Mouse (Mus musculus): ENCODE data around the gene 4930402H24Rik. TPM values are rescaled to one million over a fixed set of nuclear protein-coding genes. Genes with fewer than 3 reads are reported as not detected.
"Not testable (repeated sequence)": the region's sequence is repeated elsewhere in the genome, so short reads cannot be mapped to it uniquely, and the experiment has no call there.

Gene 4930402H24Rik
- polyA plus RNA-seq, 1 experiment from 2014 or later = 43.1 TPM

DNA sequence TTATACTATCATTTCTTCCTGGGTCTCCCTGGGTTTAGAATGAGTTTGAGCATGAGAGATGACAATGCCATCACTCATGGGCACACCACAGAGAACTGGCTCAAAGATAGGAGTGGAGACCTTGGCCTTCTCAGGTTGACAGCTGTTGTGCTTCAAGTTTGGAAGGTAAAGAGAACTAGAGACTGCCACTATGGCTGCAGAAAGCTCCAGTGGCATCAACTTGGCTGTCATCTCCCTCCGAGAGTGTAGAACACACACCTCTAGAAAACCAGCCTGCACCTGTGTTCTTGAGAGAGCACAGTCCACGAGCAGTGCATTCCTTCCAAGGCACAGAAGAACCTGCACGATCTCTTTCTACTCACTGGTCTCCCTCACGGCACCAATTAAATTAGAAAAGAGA, 76.7 kb downstream of the 4930402H24Rik start:
- Histone ChIP-seq H3K9me3 (no peaks in the 10 kb centered on the region), H3K36me3 (peaks cover 16% of the 10 kb centered on the region), H3K27ac (no peak overlapping the region), H3K4me2 (replicated peaks) (no peak overlapping the region), H3K9ac (no peak overlapping the region), H3K4me3 (no peak overlapping the region), H3K4me1 (no peaks in the 10 kb centered on the region), H3K27me3 (no peaks in the 10 kb centered on the region)
- no peak for ATAC-seq (ENCODE audit: low FRiP score, low read depth)
- 85% methylated on average over 4 of the region's 4 CpGs for WGBS

DNA sequence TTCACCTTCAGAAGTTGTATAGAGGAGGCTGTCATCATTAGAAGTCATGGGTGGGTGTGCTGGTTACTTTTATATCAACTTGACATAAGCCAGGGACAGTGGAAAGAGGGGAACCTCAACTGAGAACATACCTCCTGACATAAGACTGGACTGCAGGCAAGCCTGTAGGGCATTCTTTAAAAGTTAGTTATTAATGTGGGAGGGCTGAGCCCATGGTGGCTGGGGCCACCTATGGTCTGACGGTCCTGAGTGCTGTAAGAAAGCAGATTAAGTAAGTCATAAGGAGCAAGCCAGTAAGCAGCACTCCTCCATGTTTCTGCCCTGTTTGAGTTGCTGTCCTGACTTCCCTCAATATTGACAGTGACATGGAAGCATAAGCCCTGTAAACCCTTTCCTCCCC, 77.5 kb downstream of the 4930402H24Rik start:
- 75% methylated on average over 1 of the region's 1 CpGs for WGBS
- Histone ChIP-seq H3K36me3 (peaks cover 16% of the 10 kb centered on the region), H3K27ac (no peak overlapping the region), H3K9me3 (no peaks in the 10 kb centered on the region), H3K4me1 (no peaks in the 10 kb centered on the region), H3K9ac (no peak overlapping the region), H3K27me3 (no peaks in the 10 kb centered on the region), H3K4me3 (no peak overlapping the region), H3K4me2 (replicated peaks) (no peak overlapping the region)
- no peak for ATAC-seq (ENCODE audit: low FRiP score, low read depth)

DNA sequence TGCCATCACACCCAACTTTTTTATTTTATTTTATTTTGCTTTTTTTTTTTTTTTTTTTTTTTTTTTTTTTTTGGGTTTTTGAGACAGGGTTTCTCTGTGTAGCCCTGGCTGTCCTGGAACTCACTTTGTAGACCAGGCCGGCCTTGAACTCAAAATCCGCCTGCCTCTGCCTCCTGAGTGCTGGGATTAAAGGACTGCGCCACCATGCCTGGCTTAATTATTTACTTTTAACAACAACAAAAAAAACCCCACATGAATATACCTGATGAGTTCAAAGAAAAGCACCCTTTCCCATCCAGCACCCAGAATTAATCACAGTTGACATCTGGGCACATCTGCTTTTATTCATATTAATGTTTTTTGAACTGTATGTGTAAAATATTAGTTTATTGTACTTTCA, 78.1 kb downstream of the 4930402H24Rik start:
- ATAC-seq (ENCODE audit: low FRiP score, low read depth); H3K9ac ChIP-seq; H3K27me3 ChIP-seq; H3K9me3 ChIP-seq; H3K27ac ChIP-seq; H3K4me2 ChIP-seq (replicated peaks); H3K4me1 ChIP-seq; H3K4me3 ChIP-seq: not testable (repeated sequence)
- WGBS = 93% methylated on average over 3 of the region's 3 CpGs
- peaks cover 16% of the 10 kb centered on the region for H3K36me3 ChIP-seq

DNA sequence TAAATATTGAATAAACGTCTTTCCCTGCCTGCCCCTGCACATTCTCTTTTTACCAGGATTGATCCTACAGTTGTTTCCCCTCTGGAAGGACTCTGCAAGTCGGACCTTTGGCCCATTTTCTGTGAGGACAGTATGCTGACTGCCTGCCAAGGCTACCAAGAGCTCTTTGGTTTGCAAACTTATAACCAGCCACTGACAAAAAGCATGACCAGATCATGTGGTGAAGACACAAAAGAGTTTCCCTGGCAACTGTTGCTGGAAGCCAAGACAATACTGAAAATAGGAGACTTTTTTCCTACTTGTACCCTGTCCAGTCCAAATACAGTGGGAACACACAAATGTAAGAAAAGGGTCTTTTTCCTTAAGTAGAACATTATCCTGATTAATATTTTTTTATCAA, 78.8 kb downstream of the 4930402H24Rik start:
- WGBS = 73% methylated on average over 2 of the region's 2 CpGs
- no peaks in the 10 kb centered on the region for H3K27me3 ChIP-seq
- no peaks in the 10 kb centered on the region for H3K4me1 ChIP-seq
- no peak overlapping the region for H3K9ac ChIP-seq
- peaks cover 17% of the 10 kb centered on the region for H3K36me3 ChIP-seq
- H3K9me3 ChIP-seq = no peaks in the 10 kb centered on the region
- no peak overlapping the region for H3K4me2 ChIP-seq (replicated peaks)
- ATAC-seq (ENCODE audit: low FRiP score, low read depth) = no peak
- H3K4me3 ChIP-seq = no peak overlapping the region
- no peak overlapping the region for H3K27ac ChIP-seq

DNA sequence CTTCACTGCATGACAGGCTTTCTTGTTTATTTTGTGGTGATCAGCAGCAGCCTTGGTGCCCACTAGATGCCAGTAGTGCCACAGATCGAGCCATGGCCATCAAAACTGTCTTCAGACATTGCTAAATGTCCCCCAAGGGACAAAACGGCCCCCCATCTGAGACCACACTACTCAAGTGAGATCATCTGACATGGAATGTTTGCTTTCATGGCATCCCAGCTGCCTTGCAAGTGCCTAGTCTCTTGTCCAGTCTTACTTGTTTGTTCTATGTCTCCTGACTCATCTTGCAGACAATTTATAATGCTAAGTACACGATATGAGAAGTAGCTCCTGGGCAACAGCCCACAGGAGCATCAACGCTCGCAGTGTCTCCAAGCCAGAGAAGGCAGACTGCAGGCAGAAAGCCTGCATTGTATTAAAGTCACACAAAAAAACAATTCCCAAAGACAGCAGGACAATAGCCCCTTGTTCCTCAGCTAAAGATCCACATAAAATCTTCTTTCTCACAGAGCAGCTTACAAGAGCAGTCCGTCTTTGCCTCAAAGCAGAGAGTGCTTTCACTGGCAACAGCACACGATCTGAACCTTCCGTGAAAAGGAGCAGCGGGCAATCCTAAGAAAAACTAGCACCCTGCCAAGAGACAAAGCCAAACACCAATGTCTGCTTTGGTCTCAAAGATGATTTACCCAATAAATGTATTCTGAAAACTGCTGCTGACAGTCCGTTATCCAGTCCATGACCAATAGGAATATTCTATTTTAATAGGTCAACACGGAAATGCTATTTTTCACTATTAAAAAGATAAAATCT, 87.2 kb downstream of the 4930402H24Rik start:
- Histone ChIP-seq H3K4me3 (no peak overlapping the region), H3K9me3 (no peaks in the 10 kb centered on the region), H3K4me2 (replicated peaks) (no peak overlapping the region), H3K27me3 (no peaks in the 10 kb centered on the region), H3K9ac (no peak overlapping the region), H3K4me1 (no peaks in the 10 kb centered on the region), H3K36me3 (peaks cover 40% of the 10 kb centered on the region), H3K27ac (no peak overlapping the region)
- whole genome bisulfite sequencing = 79% methylated on average over 11 of the region's 11 CpGs
- ATAC-seq (ENCODE audit: low FRiP score, low read depth) = no peak

DNA sequence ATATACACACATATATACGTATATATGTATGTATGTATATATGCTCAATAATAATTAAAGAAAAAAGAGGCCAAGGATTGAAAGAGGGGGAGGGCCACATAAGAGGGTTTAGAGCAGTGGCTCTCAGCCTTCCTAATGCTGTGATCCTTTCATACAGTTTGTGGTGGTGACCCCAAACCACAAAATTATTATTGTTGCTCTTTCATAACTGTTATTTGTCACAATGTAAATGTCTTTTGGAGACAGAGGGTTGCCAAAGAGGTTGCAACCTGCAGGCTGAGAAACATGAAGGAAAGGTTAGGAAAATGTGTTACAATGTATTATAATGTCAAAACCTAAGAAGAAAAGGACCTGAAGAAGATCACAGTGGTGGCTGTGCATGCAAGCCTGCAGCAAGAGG, 88.3 kb downstream of the 4930402H24Rik start:
- ATAC-seq (ENCODE audit: low FRiP score, low read depth) = no peak
- Histone ChIP-seq H3K9me3 (no peaks in the 10 kb centered on the region), H3K36me3 (peaks cover 52% of the 10 kb centered on the region), H3K4me3 (no peak overlapping the region), H3K9ac (no peak overlapping the region), H3K4me2 (replicated peaks) (no peak overlapping the region), H3K27ac (no peak overlapping the region), H3K27me3 (no peaks in the 10 kb centered on the region), H3K4me1 (no peaks in the 10 kb centered on the region)
- 90% methylated on average over 1 of the region's 1 CpGs for WGBS

DNA sequence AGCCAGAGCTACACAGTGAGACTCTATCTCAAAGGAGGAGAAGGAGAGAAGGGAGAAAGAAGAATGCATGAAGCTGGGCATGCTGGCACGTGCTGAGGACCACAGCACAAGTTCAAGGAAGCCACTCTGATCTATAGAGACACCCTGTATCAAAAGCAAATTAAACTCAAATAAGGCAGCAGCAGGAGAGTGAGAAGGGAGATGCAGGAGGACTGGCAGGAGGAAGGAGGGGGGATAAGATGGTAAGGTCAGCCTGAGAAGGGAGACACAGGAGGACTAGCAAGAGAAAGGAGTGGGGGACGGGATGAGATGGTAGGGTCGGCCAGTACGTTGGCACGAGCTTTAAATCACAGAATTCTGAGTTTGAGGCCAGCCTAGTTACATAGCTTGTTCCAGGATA, 90.0 kb downstream of the 4930402H24Rik start:
- no peaks in the 10 kb centered on the region for H3K9me3 ChIP-seq
- H3K9ac ChIP-seq = no peak overlapping the region
- no peak for ATAC-seq (ENCODE audit: low FRiP score, low read depth)
- WGBS = 81% methylated on average over 5 of the region's 5 CpGs
- H3K27me3 ChIP-seq = no peaks in the 10 kb centered on the region
- no peak overlapping the region for H3K27ac ChIP-seq
- H3K4me2 ChIP-seq (replicated peaks) = no peak overlapping the region
- peaks cover 54% of the 10 kb centered on the region for H3K36me3 ChIP-seq
- no peaks in the 10 kb centered on the region for H3K4me1 ChIP-seq
- H3K4me3 ChIP-seq = no peak overlapping the region

DNA sequence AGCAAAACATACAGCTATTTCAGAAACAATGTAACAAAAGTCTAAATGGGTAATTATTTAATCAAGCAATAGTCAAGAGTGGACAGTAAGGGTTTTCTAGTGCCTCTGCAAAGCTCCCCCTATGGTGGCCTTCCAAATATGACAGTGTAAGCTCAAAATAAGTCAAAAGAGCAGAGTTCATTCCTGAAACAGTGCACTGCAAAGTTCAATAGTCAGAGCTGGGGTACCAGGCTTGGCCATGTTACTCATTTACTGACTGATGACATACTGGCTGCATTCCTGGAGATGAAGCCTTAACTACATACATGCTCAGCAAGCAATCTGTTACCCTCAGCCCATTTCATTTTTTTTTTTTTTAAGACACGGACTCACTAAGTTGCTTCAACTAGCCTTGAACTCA, 91.7 kb downstream of the 4930402H24Rik start:
- peaks cover 51% of the 10 kb centered on the region for H3K36me3 ChIP-seq
- no peak overlapping the region for H3K27ac ChIP-seq
- ATAC-seq (ENCODE audit: low FRiP score, low read depth) = no peak
- no peaks in the 10 kb centered on the region for H3K4me1 ChIP-seq
- H3K9ac ChIP-seq = no peak overlapping the region
- 75% methylated on average over 1 of the region's 1 CpGs for WGBS
- H3K9me3 ChIP-seq = no peaks in the 10 kb centered on the region
- no peak overlapping the region for H3K4me3 ChIP-seq
- H3K27me3 ChIP-seq = no peaks in the 10 kb centered on the region
- H3K4me2 ChIP-seq (replicated peaks) = no peak overlapping the region

DNA sequence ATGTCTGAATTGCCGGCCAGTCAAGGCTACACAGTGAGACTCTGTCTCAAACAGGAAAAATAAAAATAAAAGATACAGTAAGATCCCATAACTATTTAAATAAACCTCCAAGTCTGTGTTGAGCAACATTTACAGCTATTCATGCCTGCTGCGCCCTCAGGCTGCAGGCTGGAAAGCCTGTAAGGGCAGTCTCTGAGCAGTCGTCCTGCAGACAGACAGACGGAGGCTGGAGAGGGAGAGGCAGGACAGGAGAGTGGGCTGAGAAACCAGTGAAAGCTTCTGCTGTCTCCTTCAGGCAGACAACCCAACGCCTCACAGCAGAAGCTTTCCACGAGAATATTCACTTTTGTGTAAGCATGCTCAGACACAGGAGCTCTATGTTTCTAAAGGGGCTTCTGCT, 92.5 kb downstream of the 4930402H24Rik start:
- Histone ChIP-seq H3K27me3 (no peaks in the 10 kb centered on the region), H3K4me2 (replicated peaks) (no peak overlapping the region), H3K36me3 (peaks cover 54% of the 10 kb centered on the region), H3K4me1 (no peaks in the 10 kb centered on the region), H3K9me3 (no peaks in the 10 kb centered on the region), H3K9ac (no peak overlapping the region), H3K4me3 (no peak overlapping the region), H3K27ac (no peak overlapping the region)
- ATAC-seq (ENCODE audit: low FRiP score, low read depth) = no peak
- 71% methylated on average over 6 of the region's 6 CpGs for WGBS

DNA sequence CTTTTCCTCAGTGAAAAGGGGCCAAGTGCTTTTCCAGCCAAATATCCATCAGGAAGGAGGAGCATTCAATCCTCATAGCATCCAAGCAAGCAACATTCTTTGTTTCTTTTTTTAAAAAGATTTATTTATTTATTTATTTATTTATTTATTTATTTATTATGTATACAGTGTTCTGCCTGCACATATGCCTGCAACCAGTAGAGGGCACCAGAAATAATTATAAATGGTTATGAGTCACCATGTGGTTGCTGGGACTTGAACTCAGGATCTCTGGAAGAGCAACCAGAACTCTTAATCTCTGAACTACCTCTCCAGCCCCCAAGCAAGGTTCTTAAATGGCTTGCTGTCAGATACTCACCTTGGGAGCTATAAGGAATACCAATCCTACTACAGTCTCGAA, 93.7 kb downstream of the 4930402H24Rik start:
- 93% methylated on average over 1 of the region's 1 CpGs for WGBS
- Histone ChIP-seq H3K27me3 (no peaks in the 10 kb centered on the region), H3K4me1 (no peaks in the 10 kb centered on the region), H3K9me3 (no peaks in the 10 kb centered on the region), H3K4me3 (no peak overlapping the region), H3K4me2 (replicated peaks) (no peak overlapping the region), H3K9ac (no peak overlapping the region), H3K36me3 (peaks cover 62% of the 10 kb centered on the region), H3K27ac (no peak overlapping the region)
- no peak for ATAC-seq (ENCODE audit: low FRiP score, low read depth)

DNA sequence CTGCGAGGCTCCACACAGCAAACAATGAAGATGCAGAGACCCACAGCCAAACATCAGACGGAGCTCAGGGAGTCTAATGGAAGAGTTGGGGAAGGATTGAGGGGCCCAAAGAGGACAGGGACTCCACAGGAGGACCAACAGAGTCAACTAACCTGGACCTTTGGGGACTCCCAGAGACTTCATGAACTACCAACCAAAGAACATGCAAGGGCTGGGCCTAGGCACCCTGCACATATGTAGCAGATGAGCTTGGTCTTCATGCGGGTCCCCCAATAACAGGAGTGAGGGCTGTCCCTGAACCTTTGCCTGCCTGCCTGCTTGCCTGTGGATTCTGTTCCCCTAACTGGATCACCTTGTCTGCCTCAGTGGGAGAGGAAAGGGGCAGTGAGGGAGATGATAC, 101.1 kb downstream of the 4930402H24Rik start:
- Histone ChIP-seq H3K4me1 (no peaks in the 10 kb centered on the region), H3K27ac (no peak overlapping the region), H3K9me3 (no peaks in the 10 kb centered on the region), H3K4me3 (no peak overlapping the region), H3K4me2 (replicated peaks) (no peak overlapping the region), H3K9ac (no peak overlapping the region), H3K27me3 (no peaks in the 10 kb centered on the region), H3K36me3 (peaks cover 67% of the 10 kb centered on the region)
- ATAC-seq (ENCODE audit: low FRiP score, low read depth) = no peak
- 95% methylated on average over 3 of the region's 3 CpGs for WGBS

DNA sequence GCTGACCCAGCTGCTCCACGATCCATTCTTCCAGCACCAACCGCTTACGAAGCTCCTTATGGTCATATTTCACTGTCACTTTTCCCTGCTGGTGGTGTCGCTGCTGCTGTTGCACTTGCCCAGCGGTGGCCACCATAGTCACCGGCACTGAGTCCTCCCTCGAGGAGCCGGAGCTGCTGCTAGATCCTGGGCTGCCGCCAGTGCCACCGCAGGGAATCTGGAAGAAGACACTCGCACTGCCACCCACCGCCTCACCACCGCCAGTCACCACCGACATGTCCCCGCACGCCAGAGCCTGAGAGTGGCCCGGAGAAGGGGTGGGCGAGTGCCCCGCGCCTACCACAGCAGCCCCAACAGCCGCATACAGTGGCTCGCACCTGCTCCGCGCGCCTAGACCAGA, 102.5 kb downstream of the 4930402H24Rik start:
- Histone ChIP-seq H3K4me1 (no peaks in the 10 kb centered on the region), H3K4me3 (no peak overlapping the region), H3K27ac (no peak overlapping the region), H3K4me2 (replicated peaks) (no peak overlapping the region), H3K9ac (no peak overlapping the region), H3K36me3 (peaks cover 53% of the 10 kb centered on the region), H3K9me3 (no peaks in the 10 kb centered on the region), H3K27me3 (no peaks in the 10 kb centered on the region)
- WGBS = 64% methylated on average over 25 of the region's 25 CpGs
- no peak for ATAC-seq (ENCODE audit: low FRiP score, low read depth)

DNA sequence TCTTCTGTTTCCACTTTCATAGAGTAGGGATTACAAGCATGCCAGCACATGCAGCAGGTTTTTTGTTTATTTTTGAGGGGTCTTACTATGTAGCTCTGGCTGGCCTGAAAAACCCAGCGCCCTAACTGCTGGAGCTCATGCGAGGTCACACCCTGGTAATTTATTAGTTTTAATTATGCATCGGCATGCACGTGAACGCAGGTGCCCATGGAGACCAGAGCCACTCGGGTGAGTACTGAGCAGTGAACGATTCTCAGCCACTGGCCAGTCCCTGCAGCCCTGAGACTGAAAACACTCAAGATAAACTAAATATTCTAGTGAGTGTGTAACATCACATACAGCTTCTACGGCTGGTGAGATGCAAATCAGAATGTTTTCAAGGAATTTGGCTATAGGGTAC, 110.5 kb downstream of the 4930402H24Rik start:
- Histone ChIP-seq H3K36me3 (peaks cover 44% of the 10 kb centered on the region), H3K4me3 (no peak overlapping the region), H3K27ac (no peak overlapping the region), H3K9ac (no peak overlapping the region), H3K27me3 (no peaks in the 10 kb centered on the region), H3K4me2 (replicated peaks) (no peak overlapping the region), H3K4me1 (no peaks in the 10 kb centered on the region), H3K9me3 (no peaks in the 10 kb centered on the region)
- whole genome bisulfite sequencing = 70% methylated on average over 8 of the region's 8 CpGs
- no peak for ATAC-seq (ENCODE audit: low FRiP score, low read depth)
